Mouse (Mus musculus) liver, postnatal 0 days (tissue): ENCODE data around the gene Cyb5r3. TPM values are rescaled to one million over a fixed set of nuclear protein-coding genes. Genes with fewer than 3 reads are reported as not detected.

Experiments
- ATAC-seq: fragments of 200-750 bp; cut with Nextera tagmentation; 2 replicates; pipeline ENCODE4 v1.8.0; 2017; ENCODE audit warnings: mild to moderate bottlenecking, moderate library complexity
- DNase-seq: peaks from one replicate; pipeline ENCODE4 v3.0.0-alpha.2; 2016
- H3K27ac ChIP-seq: fragments of 300-500 bp; sonication (generic); 2 replicates; pipeline ENCODE4 v1.5.1; 2014; ENCODE audit warnings: antibody characterized with exemption, moderate library complexity, mild to moderate bottlenecking, low read depth
- H3K27me3 ChIP-seq: fragments of 300-500 bp; sonication (generic); 2 replicates; pipeline ENCODE4 v1.6.1; 2014; ENCODE audit warnings: low read length, control low read depth, mixed read lengths; ENCODE audit not compliant: insufficient read depth
- H3K36me3 ChIP-seq: fragments of 300-500 bp; sonication (generic); replicated peaks from 2 replicates; pipeline ENCODE4 v1.6.1; 2014; ENCODE audit warnings: mild to moderate bottlenecking, control low read depth, low read length, moderate library complexity, mixed read lengths; ENCODE audit not compliant: insufficient read depth
- H3K4me1 ChIP-seq: fragments of 300-500 bp; sonication (generic); 2 replicates; pipeline ENCODE4 v1.6.1; 2014; ENCODE audit warnings: antibody characterized with exemption, mild to moderate bottlenecking, control low read depth; ENCODE audit not compliant: insufficient read depth
- H3K4me2 ChIP-seq: fragments of 300-500 bp; sonication (generic); 2 replicates; pipeline ENCODE4 v1.6.1; 2014; ENCODE audit warnings: low read depth, mild to moderate bottlenecking, low read length, moderate library complexity, mixed read lengths
- H3K4me3 ChIP-seq: fragments of 300-500 bp; sonication (generic); 2 replicates; pipeline ENCODE4 v1.5.1; 2014; ENCODE audit warnings: low read depth, low read length
- H3K9ac ChIP-seq: fragments of 300-500 bp; sonication (generic); replicated peaks from 2 replicates; pipeline ENCODE4 v1.6.1; 2014; ENCODE audit warnings: mild to moderate bottlenecking, moderate library complexity
- H3K9me3 ChIP-seq: fragments of 300-500 bp; sonication (generic); 2 replicates; pipeline ENCODE4 v1.6.1; 2016; ENCODE audit warnings: mild to moderate bottlenecking, control low read depth, low read length, mixed read lengths
- CTCF ChIP-seq: sonication (generic); IDR thresholded peaks from 2 replicates; pipeline ENCODE4 v1.5.1; 2016; ENCODE audit warnings: antibody characterized with exemption, low read depth
- EP300 ChIP-seq: IDR thresholded peaks from 2 replicates; pipeline ENCODE4 v1.6.1; 2016; ENCODE audit warnings: antibody characterized with exemption, low read depth, mild to moderate bottlenecking
- WGBS: fragments of 180-500 bp; shearing (Covaris S2); extraction: QIAGEN DNeasy Blood & Tissue Kit; methylation state at CpG from one replicate; pipeline ENCODE4 v1.1.7; 2014; ENCODE audit not compliant: insufficient replicate concordance; 5-methylcytosine and 5-hydroxymethylcytosine counted together
- polyA plus RNA-seq: library from polyadenylated mRNA; unstranded; fragments of >200 nt; fragmentation: Nextera tagmentation; extraction: Ambion mirVana; gene quantifications from 2 replicates; pipeline ENCODE4 v1.2.1, GENCODE M21; 2015

The Cyb5r3 gene
- polyA plus RNA-seq, 1 experiment from 2014 or later = 94.2 TPM

GRCm38 (mm10) chr15:83167126-83167525, 5.3 kb downstream of the Cyb5r3 start:
- H3K4me1 ChIP-seq = peaks cover 64% of the 10 kb centered on the region
- ATAC-seq = no peak
- H3K4me2 ChIP-seq = peak overlapping the region; percentile 97
- DNase-seq = no peak
- TF ChIP-seq EP300 (no peak), CTCF (no peak)
- 77% methylated on average over 5 of the region's 5 CpGs for WGBS
- peak overlapping the region; percentile 50 for H3K9ac ChIP-seq
- H3K27ac ChIP-seq = peak overlapping the region; percentile 35
- H3K9me3 ChIP-seq = no peaks in the 10 kb centered on the region
- peaks cover 21% of the 10 kb centered on the region for H3K36me3 ChIP-seq
- no peaks in the 10 kb centered on the region for H3K27me3 ChIP-seq
- H3K4me3 ChIP-seq = no peak overlapping the region

- H3K9ac ChIP-seq = no peak overlapping the region; the same call in 1 of the 2 replicates
Observed at GRCm38 (mm10) chr15:83166642-83167041, 5.8 kb downstream of the Cyb5r3 start.

GRCm38 (mm10) chr15:83165526-83166315, 6.7 kb downstream of the Cyb5r3 start:
- H3K9ac ChIP-seq = no peak overlapping the region; the same call in 1 of the 2 replicates
- H3K4me2 ChIP-seq = peak overlapping the region; percentile 97
- peaks cover 34% of the 10 kb centered on the region for H3K36me3 ChIP-seq
- no peak for TF ChIP-seq EP300
- no peak for TF ChIP-seq CTCF
- DNase-seq (peak; percentile 14), ATAC-seq (no peak)
- 83% methylated on average over 13 of the region's 13 CpGs for WGBS
- H3K4me3 ChIP-seq = no peak overlapping the region
- peaks cover 58% of the 10 kb centered on the region for H3K4me1 ChIP-seq
- H3K27ac ChIP-seq = peak overlapping the region; percentile 44; the same call in 1 of the 2 replicates
- no peaks in the 10 kb centered on the region for H3K9me3 ChIP-seq
- H3K27me3 ChIP-seq = no peaks in the 10 kb centered on the region

More at GRCm38 (mm10) chr15:83166642-83167041, 5.8 kb downstream of the Cyb5r3 start:
- Histone ChIP-seq H3K4me2 (peak overlapping the region; percentile 97), H3K9me3 (no peaks in the 10 kb centered on the region), H3K4me3 (no peak overlapping the region), H3K36me3 (peaks cover 26% of the 10 kb centered on the region), H3K4me1 (peaks cover 67% of the 10 kb centered on the region), H3K27ac (peak overlapping the region; percentile 35; the same call in 1 of the 2 replicates), H3K27me3 (no peaks in the 10 kb centered on the region)
- DNase-seq (peak; percentile 20), ATAC-seq (no peak)
- 62% methylated on average over 3 of the region's 3 CpGs for WGBS
- TF ChIP-seq CTCF = no peak

- H3K9ac ChIP-seq = peak overlapping the region; percentile 51; the same call in 1 of the 2 replicates
- peak overlapping the region; percentile 72 for H3K27ac ChIP-seq
- H3K9me3 ChIP-seq = no peaks in the 10 kb centered on the region
- ATAC-seq = peak; percentile 65
- 43% methylated on average over 5 of the region's 5 CpGs for WGBS
- no peak overlapping the region for H3K4me3 ChIP-seq
- H3K27me3 ChIP-seq = no peaks in the 10 kb centered on the region
- TF ChIP-seq CTCF (no peak), EP300 (peak; percentile 86)
- peak; percentile 41 for DNase-seq
- peaks cover 41% of the 10 kb centered on the region for H3K36me3 ChIP-seq
- peak overlapping the region; percentile 43 for H3K4me2 ChIP-seq
- peaks cover 52% of the 10 kb centered on the region for H3K4me1 ChIP-seq
Observed at GRCm38 (mm10) chr15:83164971-83165471, 7.4 kb downstream of the Cyb5r3 start.

- H3K36me3 ChIP-seq = peaks cover 60% of the 10 kb centered on the region
- H3K9me3 ChIP-seq = no peaks in the 10 kb centered on the region
- peaks cover 35% of the 10 kb centered on the region for H3K4me1 ChIP-seq
- peak; percentile 72 for DNase-seq
- peak; percentile 81 for ATAC-seq
- no peaks in the 10 kb centered on the region for H3K27me3 ChIP-seq
- WGBS = 75% methylated on average over 11 of the region's 11 CpGs
- peak overlapping the region; percentile 66 for H3K27ac ChIP-seq
- TF ChIP-seq CTCF (no peak), EP300 (peak; percentile 72)
- H3K4me3 ChIP-seq = no peak overlapping the region
- peak overlapping the region; percentile 40 for H3K4me2 ChIP-seq
- H3K9ac ChIP-seq = no peak overlapping the region
Observed at GRCm38 (mm10) chr15:83162818-83163485, 9.4 kb downstream of the Cyb5r3 start.

- no peaks in the 10 kb centered on the region for H3K27me3 ChIP-seq
- WGBS = 89% methylated on average over 4 of the region's 4 CpGs
- no peak for TF ChIP-seq CTCF
- TF ChIP-seq EP300 = no peak
- peak overlapping the region; percentile 66; the same call in 1 of the 2 replicates for H3K27ac ChIP-seq
- H3K9me3 ChIP-seq = no peaks in the 10 kb centered on the region
- DNase-seq (no peak), ATAC-seq (no peak)
- H3K4me3 ChIP-seq = no peak overlapping the region
- H3K9ac ChIP-seq = no peak overlapping the region
- H3K4me1 ChIP-seq = peaks cover 26% of the 10 kb centered on the region
- peaks cover 69% of the 10 kb centered on the region for H3K36me3 ChIP-seq
- no peak overlapping the region for H3K4me2 ChIP-seq
Observed at GRCm38 (mm10) chr15:83162001-83162400, 10.4 kb downstream of the Cyb5r3 start.
